Comparison of ENCODE assay signal across 20 mouse cellular contexts in the genomic region with DNA sequence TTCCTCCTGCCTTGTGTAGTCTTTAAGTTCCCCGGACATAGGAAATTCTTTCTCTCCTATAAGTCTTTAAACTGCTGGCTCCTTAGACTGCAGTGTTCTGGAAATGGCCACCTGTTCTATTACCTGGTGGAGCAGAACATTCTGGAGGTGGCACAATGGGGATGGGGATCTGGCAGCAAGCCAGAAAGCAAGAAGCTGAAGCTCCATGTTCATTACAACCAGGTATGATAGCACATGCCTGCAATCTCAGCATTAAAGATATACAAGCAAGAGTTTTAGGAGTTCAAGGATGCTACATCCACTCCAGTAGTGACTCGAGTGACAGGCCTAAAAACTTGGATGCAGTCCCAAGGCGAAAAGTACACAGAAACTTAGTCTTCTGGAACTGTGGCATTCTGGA. TPM values are rescaled to one million over a fixed set of nuclear protein-coding genes. Genes with fewer than 3 reads are reported as not detected.
"Had no signal": no experiment of that assay in that cellular context is flagged by ENCODE, and none has a peak within 500 bp of the region (broad histone marks: within the 10 kb centered on the region; RNA-seq: fewer than 3 reads in every experiment).

No protein-coding gene starts in this region.

- DNase-seq: lung, adult 2 months; lung, postnatal 14 days; lung, postnatal 36 days; right cerebral cortex, postnatal 14 days; thymus, adult 2 months; thymus, postnatal 25 days; thymus, postnatal 4 days had no signal

- H3K4me2 ChIP-seq: lung, embryonic 15.5 days; midbrain, embryonic 11.5 days; midbrain, embryonic 13.5 days; midbrain, embryonic 15.5 days; neural tube, embryonic 12.5 days; stomach, embryonic 15.5 days had no signal

- H3K27ac ChIP-seq: liver, embryonic 14.5 days; lung, embryonic 15.5 days; midbrain, embryonic 13.5 days; midbrain, embryonic 15.5 days; neural tube, embryonic 12.5 days; stomach, embryonic 15.5 days; stomach, postnatal 0 days had no signal

- H3K4me1 ChIP-seq: lung, embryonic 15.5 days; midbrain, embryonic 13.5 days; midbrain, embryonic 15.5 days; neural tube, embryonic 12.5 days; stomach, embryonic 15.5 days had no signal

- H3K36me3 ChIP-seq: lung, embryonic 15.5 days; midbrain, embryonic 13.5 days; midbrain, embryonic 15.5 days; neural tube, embryonic 12.5 days; stomach, embryonic 15.5 days had no signal

- H3K27me3 ChIP-seq: midbrain, embryonic 15.5 days; neural tube, embryonic 12.5 days; stomach, embryonic 15.5 days had no signal

- H3K9me3 ChIP-seq: lung, embryonic 15.5 days; midbrain, embryonic 13.5 days; midbrain, embryonic 15.5 days; neural tube, embryonic 12.5 days; stomach, embryonic 15.5 days had no signal

- H3K9ac ChIP-seq: liver, embryonic 14.5 days; lung, embryonic 15.5 days; midbrain, embryonic 13.5 days; midbrain, embryonic 15.5 days; neural tube, embryonic 12.5 days; stomach, embryonic 15.5 days had no signal

- ATAC-seq: lung, postnatal 0 days; midbrain, embryonic 13.5 days; midbrain, embryonic 15.5 days had no signal

- H3K4me3 ChIP-seq: lung, embryonic 15.5 days; megakaryocyte, embryonic 14.5 days; midbrain, embryonic 13.5 days; midbrain, embryonic 15.5 days; neural tube, embryonic 12.5 days; stomach, embryonic 15.5 days had no signal

RNA-seq across cellular contexts. Expression of a gene that starts 7.7 kb away (rescaled TPM):
- polyA plus RNA-seq: liver, embryonic 16.5 days; lung, adult 2 months; lung, embryonic 15.5 days; lung, postnatal 0 days; macrophage; midbrain, embryonic 11.5 days; neural tube, embryonic 12.5 days; spleen, adult 2 months; stomach, postnatal 0 days had no signal
